Mouse (Mus musculus) liver, adult 2 months (tissue): ENCODE data around the gene Palm2. TPM values are rescaled to one million over a fixed set of nuclear protein-coding genes. Genes with fewer than 3 reads are reported as not detected.

Experiments used
- DNase-seq: peaks from one replicate; pipeline ENCODE4 v3.0.0-alpha.2; 2011; ENCODE audit warnings: low read depth, low spot score; ENCODE audit errors: extremely low read depth
- H3K27ac ChIP-seq: fragments of 200-500 bp; replicated peaks from 2 replicates; pipeline ENCODE4 v1.5.1; 2012; ENCODE audit warnings: low read depth, mild to moderate bottlenecking, control low read depth, inconsistent platforms, low read length; ENCODE audit not compliant: insufficient read depth
- H3K27me3 ChIP-seq: fragments of 200-500 bp; 2 replicates; pipeline ENCODE4 v1.6.1; 2012; ENCODE audit warnings: mild to moderate bottlenecking, moderate library complexity, low read length, inconsistent platforms; ENCODE audit not compliant: control insufficient read depth, insufficient read depth
- H3K36me3 ChIP-seq: fragments of 200-500 bp; 2 replicates; pipeline ENCODE4 v1.6.1; 2012; ENCODE audit warnings: low read length, inconsistent platforms; ENCODE audit not compliant: control insufficient read depth, insufficient read depth
- H3K4me1 ChIP-seq: fragments of 200-500 bp; 2 replicates; pipeline ENCODE4 v1.6.1; 2011; ENCODE audit warnings: low read length; ENCODE audit not compliant: control insufficient read depth, insufficient read depth
- H3K4me3 ChIP-seq: fragments of 200-500 bp; 2 replicates; pipeline ENCODE4 v1.5.1; 2011; ENCODE audit warnings: low read depth, mild to moderate bottlenecking, control low read depth, low read length, moderate library complexity; ENCODE audit not compliant: insufficient read depth
- H3K79me2 ChIP-seq: fragments of 200-500 bp; 2 replicates; pipeline ENCODE4 v1.6.1; 2012; ENCODE audit warnings: inconsistent platforms, mild to moderate bottlenecking, low read length, moderate library complexity; ENCODE audit not compliant: control insufficient read depth, insufficient read depth
- H3K9ac ChIP-seq: fragments of 200-500 bp; 2 replicates; pipeline ENCODE4 v1.6.1; 2012; ENCODE audit warnings: low read depth, mild to moderate bottlenecking, control low read depth, inconsistent platforms, low read length
- CTCF ChIP-seq: fragments of 200-500 bp; IDR thresholded peaks from 2 replicates; pipeline ENCODE4 v1.5.1; 2011; ENCODE audit warnings: low read depth, low read length, control low read depth
- POLR2A ChIP-seq: fragments of 200-500 bp; IDR thresholded peaks from 2 replicates; pipeline ENCODE4 v1.6.1; 2011; ENCODE audit warnings: low read length, control low read depth; ENCODE audit not compliant: insufficient read depth; ENCODE audit errors: extremely low read depth
- WGBS: fragments of 180-500 bp; shearing (Covaris S2); methylation state at CpG from one replicate; pipeline ENCODE4 v1.1.7; 2018; 5-methylcytosine and 5-hydroxymethylcytosine counted together
- polyA plus RNA-seq: library from polyadenylated mRNA; depleted of rRNA; stranded (reverse); fragments of >200 nt; gene quantifications from 2 replicates; pipeline ENCODE4 v1.2.3, GENCODE M21; 2012
- total RNA-seq: library from RNA; depleted of rRNA; stranded (reverse); fragments of >200 nt; gene quantifications from 2 replicates; pipeline ENCODE4 v1.2.3, GENCODE M21; 2014

Gene Palm2
- total and polyA plus RNA-seq, 2 experiments: 1.0 TPM; not detected in 1

GRCm38 (mm10) chr4:57601903-57602617, 168.0 kb downstream of the Palm2 start:
- no peak overlapping the region for H3K4me3 ChIP-seq
- H3K36me3 ChIP-seq: no peaks in the 10 kb centered on the region
- H3K79me2 ChIP-seq: no peaks in the 10 kb centered on the region
- TF ChIP-seq CTCF (no peak), POLR2A (no peak)
- H3K27me3 ChIP-seq: no peaks in the 10 kb centered on the region
- DNase-seq: no peak
- no peaks in the 10 kb centered on the region for H3K4me1 ChIP-seq
- H3K27ac ChIP-seq: no peak overlapping the region
- no peak overlapping the region for H3K9ac ChIP-seq
- 86% methylated on average over 10 of the region's 10 CpGs for WGBS

- DNase-seq: peak; percentile 14
- Histone ChIP-seq H3K27ac (no peak overlapping the region), H3K36me3 (no peaks in the 10 kb centered on the region), H3K79me2 (no peaks in the 10 kb centered on the region), H3K4me1 (no peaks in the 10 kb centered on the region), H3K9ac (no peak overlapping the region), H3K4me3 (no peak overlapping the region), H3K27me3 (no peaks in the 10 kb centered on the region)
- WGBS: 57% methylated on average over 3 of the region's 3 CpGs
- TF ChIP-seq POLR2A (no peak), CTCF (no peak)
These were observed 172.2 kb downstream of the Palm2 start for GRCm38 (mm10) chr4:57606258-57606657.

GRCm38 (mm10) chr4:57607247-57607942, 173.3 kb downstream of the Palm2 start:
- Histone ChIP-seq H3K79me2 (no peaks in the 10 kb centered on the region), H3K27ac (no peak overlapping the region), H3K36me3 (no peaks in the 10 kb centered on the region), H3K9ac (no peak overlapping the region), H3K27me3 (no peaks in the 10 kb centered on the region), H3K4me3 (no peak overlapping the region), H3K4me1 (no peaks in the 10 kb centered on the region)
- 41% methylated on average over 22 of the region's 22 CpGs for WGBS
- TF ChIP-seq POLR2A (no peak), CTCF (peak; percentile 76)
- DNase-seq: peak; percentile 73

DNA sequence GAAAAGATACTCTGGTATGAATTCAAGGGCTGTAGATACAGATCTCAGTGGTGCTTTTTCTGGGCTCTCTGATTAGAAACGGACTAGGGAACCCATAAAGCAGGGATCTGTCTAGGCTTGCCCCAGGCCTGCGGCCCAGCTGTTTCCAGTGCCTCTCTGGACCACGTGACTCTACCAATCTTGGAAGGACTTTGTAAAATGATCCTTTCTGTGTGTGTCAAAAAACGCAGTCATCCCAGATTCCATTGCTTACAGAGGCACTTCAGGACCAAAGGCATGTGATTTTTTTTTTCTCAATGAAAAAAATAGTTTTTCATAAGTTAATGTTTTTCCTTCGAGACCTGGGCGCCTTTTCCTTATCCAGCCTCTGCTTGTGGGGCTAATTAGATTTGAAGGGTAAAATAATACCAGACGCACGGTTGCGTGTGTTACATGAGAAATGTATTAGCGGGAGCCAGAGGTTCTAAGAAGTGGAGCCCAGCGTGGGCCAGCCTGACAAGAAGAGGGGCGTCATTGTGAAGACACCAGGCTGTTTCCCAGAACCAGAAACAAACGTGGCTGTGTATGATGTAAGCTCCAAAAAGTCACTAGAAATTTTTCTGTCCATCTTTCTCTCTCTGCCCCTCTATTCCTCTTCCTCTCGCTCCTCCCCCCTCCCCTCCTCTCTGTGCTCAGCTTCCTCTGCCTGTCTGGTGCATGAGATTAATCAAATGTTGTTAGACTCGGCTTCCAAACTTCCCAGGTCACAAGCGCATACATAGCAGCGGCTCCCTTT, 177.4 kb downstream of the Palm2 start:
- no peak for DNase-seq

DNA sequence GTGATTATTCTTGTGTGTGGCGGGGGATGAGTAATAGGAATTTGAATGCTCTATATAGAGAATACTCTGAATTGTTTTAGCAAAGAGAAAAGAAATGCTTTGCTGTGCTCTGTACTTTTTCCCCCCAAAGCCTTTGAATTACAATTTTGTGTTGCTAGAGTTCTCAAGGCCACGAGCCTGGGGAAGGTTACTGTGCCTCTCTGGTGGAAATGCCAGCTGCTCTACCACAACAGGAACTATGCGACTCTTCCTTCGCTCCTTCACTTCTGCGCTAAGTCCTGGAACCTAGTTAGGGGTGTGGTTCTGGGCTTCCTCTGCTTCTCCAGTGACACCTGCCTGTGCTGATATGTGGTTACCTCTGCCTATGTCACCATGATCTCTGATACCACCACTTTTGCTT, 178.7 kb downstream of the Palm2 start:
- Histone ChIP-seq H3K9ac (no peak overlapping the region), H3K36me3 (no peaks in the 10 kb centered on the region), H3K79me2 (no peaks in the 10 kb centered on the region), H3K27me3 (no peaks in the 10 kb centered on the region), H3K4me3 (no peak overlapping the region), H3K27ac (no peak overlapping the region), H3K4me1 (no peaks in the 10 kb centered on the region)
- DNase-seq: no peak
- no peak for TF ChIP-seq CTCF
- no peak for TF ChIP-seq POLR2A
- WGBS: 90% methylated on average over 5 of the region's 5 CpGs

More for the DNA sequence above, 177.4 kb downstream of the Palm2 start:
- H3K36me3 ChIP-seq: no peaks in the 10 kb centered on the region
- WGBS: 72% methylated on average over 17 of the region's 17 CpGs
- H3K4me1 ChIP-seq: no peaks in the 10 kb centered on the region
- H3K27me3 ChIP-seq: no peaks in the 10 kb centered on the region
- no peak overlapping the region for H3K4me3 ChIP-seq
- H3K79me2 ChIP-seq: no peaks in the 10 kb centered on the region
- no peak overlapping the region for H3K9ac ChIP-seq
- TF ChIP-seq POLR2A: no peak
- H3K27ac ChIP-seq: no peak overlapping the region
